Mouse (Mus musculus) ES-Bruce4 (cell line): ENCODE measurements around the gene Fubp3.

Source experiments
- CTCF ChIP-seq: IDR thresholded peaks from one replicate; pipeline ENCODE4 v1.8.1; 2011; ENCODE audit warnings: low read depth, low read length
- EP300 ChIP-seq: IDR thresholded peaks from 2 replicates; pipeline ENCODE4 v1.6.1; 2011; ENCODE audit warnings: low read depth, low read length; ENCODE audit not compliant: insufficient read depth
- POLR2A ChIP-seq: IDR thresholded peaks from one replicate; pipeline ENCODE4 v1.8.1; 2011; ENCODE audit warnings: low read length; ENCODE audit not compliant: insufficient read depth

DNA sequence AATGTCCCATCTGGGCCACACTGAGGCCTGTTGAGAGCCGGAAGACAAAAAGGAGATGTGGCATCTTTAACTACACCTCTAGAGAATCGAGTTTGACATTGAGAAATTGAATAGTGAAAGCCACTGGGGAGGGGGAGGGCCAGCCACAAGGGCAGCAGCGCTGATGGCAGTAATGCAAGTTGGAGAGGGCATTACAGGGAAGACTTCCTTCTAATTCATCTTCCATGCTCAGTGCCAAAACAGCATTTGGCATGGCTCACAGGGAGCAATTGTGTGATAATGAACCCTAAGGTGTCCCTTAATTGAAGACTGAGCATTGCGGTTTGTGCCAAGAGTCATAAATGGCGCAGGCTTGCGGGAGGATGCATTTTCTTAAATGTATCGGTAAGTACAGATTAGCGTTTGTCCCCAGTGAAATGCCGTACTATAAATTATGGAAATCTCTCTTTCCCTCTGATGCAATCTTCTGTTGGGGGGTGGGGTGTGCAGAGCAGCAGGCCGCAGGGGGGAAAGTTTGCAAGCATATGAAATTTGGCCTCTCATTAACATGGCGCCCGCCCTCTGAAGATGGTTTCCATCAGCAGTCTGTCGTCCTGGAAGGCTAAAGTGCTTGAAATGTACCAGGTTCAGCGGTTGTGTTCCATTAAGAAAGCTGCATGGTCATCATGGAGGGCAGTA is 46.2 kb downstream of the Fubp3 start:
- no peak for TF ChIP-seq POLR2A
- TF ChIP-seq CTCF, result no peak
- no peak for TF ChIP-seq EP300
